7 mouse cellular contexts compared by ENCODE assay signal in genomic region chr1:34061078-34061477, GRCm38 (mm10).
DNase-seq lines count a peak whose midpoint lies in the region; ATAC-seq lines count a peak whose summit lies in the region.

No protein-coding gene starts in this region.

- peaks cover 13% of the 10 kb centered on the region for H3K4me1 ChIP-seq in hindbrain, embryonic 16.5 days (ENCODE audit: control insufficient read depth, insufficient read depth, low read depth, low read length)
- H3K4me1 ChIP-seq in megakaryocyte, embryonic 14.5 days = peaks cover 16% of the 10 kb centered on the region

- no peaks in the 10 kb centered on the region for H3K27me3 ChIP-seq in hindbrain, embryonic 16.5 days (replicated peaks; ENCODE audit: control insufficient read depth, insufficient read depth, low read length)
- no peaks in the 10 kb centered on the region for H3K27me3 ChIP-seq in megakaryocyte, embryonic 14.5 days (replicated peaks)

- H3K9ac ChIP-seq in hindbrain, embryonic 16.5 days (ENCODE audit: low read depth, low read length) = no peak overlapping the region

- H3K4me3 ChIP-seq in hindbrain, embryonic 16.5 days (ENCODE audit: low read length) = no peak overlapping the region
- H3K4me3 ChIP-seq in megakaryocyte, embryonic 14.5 days (replicated peaks) = peak overlapping the region; percentile 91

- no peaks in the 10 kb centered on the region for H3K9me3 ChIP-seq in hindbrain, embryonic 16.5 days (ENCODE audit: control insufficient read depth, low read length)
- H3K9me3 ChIP-seq in megakaryocyte, embryonic 14.5 days = peaks cover 3% of the 10 kb centered on the region; the same call in 1 of the 2 replicates

- DNase-seq in R1 (ENCODE audit: low read depth, low spot score) = peak; percentile 85
- DNase-seq in cerebellum, adult 9-10 months = peak; percentile 86
- peak; percentile 58 to 78 for DNase-seq in frontal cortex, postnatal 36 days (ENCODE audit: low spot score in 2 of 2)
- DNase-seq in left cerebral cortex, adult 11 months (ENCODE audit: low spot score) = peak; percentile 61
- DNase-seq in right cerebral cortex, postnatal 10 days (ENCODE audit: low spot score in 2 of 2) = peak; percentile 66 to 68

- peak; percentile 62; the same call in 1 of the 2 replicates for ATAC-seq in hindbrain, embryonic 16.5 days

- WGBS in hindbrain, embryonic 16.5 days = 26% methylated on average over 4 of the region's 4 CpGs

- H3K36me3 ChIP-seq in hindbrain, embryonic 16.5 days (ENCODE audit: control insufficient read depth, insufficient read depth, low read length) = no peaks in the 10 kb centered on the region
- no peaks in the 10 kb centered on the region for H3K36me3 ChIP-seq in megakaryocyte, embryonic 14.5 days (replicated peaks; ENCODE audit: low read length)

- H3K27ac ChIP-seq in hindbrain, embryonic 16.5 days (ENCODE audit: low read depth, low read length) = no peak overlapping the region

- H3K4me2 ChIP-seq in hindbrain, embryonic 16.5 days (ENCODE audit: low read length) = peak overlapping the region; percentile 19; the same call in 1 of the 2 replicates
